Mouse (Mus musculus): ENCODE measurements around the gene Neu2. TPM values are rescaled to one million over a fixed set of nuclear protein-coding genes. Genes with fewer than 3 reads are reported as not detected.

Gene Neu2
- polyA plus RNA-seq, 1 experiment from 2014 or later, result 3.9 TPM

DNA sequence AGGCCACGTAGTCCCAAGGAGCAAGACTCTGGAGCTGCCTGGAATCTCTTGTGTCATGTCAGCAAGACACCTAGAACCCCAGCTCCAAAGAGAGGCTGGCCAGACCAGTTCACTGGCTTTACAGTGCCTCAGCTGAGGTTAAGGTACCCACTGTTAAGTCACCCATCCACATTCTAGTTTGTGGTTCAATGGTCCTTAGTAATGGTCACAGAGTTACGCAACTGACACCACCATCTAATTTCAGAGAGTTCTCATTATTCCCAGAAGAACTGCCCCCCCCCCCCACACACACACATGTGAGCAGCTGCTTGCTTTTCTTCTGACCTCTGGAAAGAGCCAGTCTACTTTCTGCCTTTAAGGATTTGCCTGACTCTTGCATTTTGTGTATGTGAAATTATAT, 115.1 kb downstream of the Neu2 start:
- Histone ChIP-seq H3K9ac (ENCODE audit: low read length) (no peak overlapping the region), H3K4me1 (replicated peaks; ENCODE audit: control insufficient read depth, insufficient read depth, low read length) (no peaks in the 10 kb centered on the region), H3K4me2 (ENCODE audit: low read length) (no peak overlapping the region), H3K4me3 (ENCODE audit: low read depth, low read length) (no peak overlapping the region), H3K9me3 (ENCODE audit: control insufficient read depth, low read length) (no peaks in the 10 kb centered on the region), H3K27ac (ENCODE audit: low read depth) (no peak overlapping the region), H3K27me3 (replicated peaks; ENCODE audit: control insufficient read depth, insufficient read depth, low read length) (no peaks in the 10 kb centered on the region), H3K36me3 (ENCODE audit: control insufficient read depth, insufficient read depth, low read length) (no peaks in the 10 kb centered on the region)
- WGBS, result 94% methylated on average over 2 of the region's 2 CpGs
- DNase-seq (ENCODE audit: low spot score) (no peak), ATAC-seq (replicated peaks; ENCODE audit: low FRiP score, low TSS enrichment, low read depth) (no peak)

DNA sequence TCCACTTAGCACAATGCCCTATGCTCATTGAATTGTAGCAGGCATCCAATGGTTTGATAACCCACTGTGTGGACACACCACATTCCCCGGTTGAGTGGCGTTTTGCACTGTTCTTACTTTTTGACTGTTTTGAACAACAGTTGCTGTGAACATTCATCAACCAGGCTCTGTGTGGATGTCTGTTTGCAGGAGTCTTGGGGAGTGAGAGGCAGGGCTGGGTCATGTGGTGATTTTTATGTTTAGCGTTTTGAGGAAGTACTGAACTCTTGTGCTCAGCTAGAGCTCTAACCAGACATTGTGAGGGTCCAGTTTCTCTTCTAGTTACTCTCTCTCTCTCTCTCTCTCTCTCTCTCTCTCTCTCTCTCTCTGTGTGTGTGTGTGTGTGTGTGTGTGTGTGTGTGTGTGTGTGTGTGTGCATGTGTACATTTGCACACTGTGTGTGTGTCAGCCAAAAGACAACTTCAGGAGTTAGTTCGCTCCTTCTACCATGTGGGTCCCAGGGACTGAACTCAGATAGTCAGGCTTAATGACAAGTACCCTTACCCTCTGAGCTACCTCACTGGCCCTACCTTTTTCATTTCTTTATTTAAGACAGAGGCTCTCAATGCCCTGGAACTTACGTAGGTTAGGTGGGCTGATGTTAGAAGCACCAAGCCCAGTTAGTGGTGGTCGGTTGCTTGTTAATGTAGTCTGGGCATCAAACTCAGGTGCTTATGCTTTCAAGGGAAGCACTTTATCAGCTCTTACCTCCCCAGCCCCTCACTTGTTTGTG, 115.8 kb downstream of the Neu2 start:
- Histone ChIP-seq H3K4me3 (ENCODE audit: low read depth, low read length) (no peak overlapping the region), H3K9ac (ENCODE audit: low read length) (no peak overlapping the region), H3K27me3 (replicated peaks; ENCODE audit: control insufficient read depth, insufficient read depth, low read length) (no peaks in the 10 kb centered on the region), H3K9me3 (ENCODE audit: control insufficient read depth, low read length) (no peaks in the 10 kb centered on the region), H3K4me2 (ENCODE audit: low read length) (no peak overlapping the region), H3K4me1 (replicated peaks; ENCODE audit: control insufficient read depth, insufficient read depth, low read length) (no peaks in the 10 kb centered on the region), H3K36me3 (ENCODE audit: control insufficient read depth, insufficient read depth, low read length) (no peaks in the 10 kb centered on the region), H3K27ac (ENCODE audit: low read depth) (no peak overlapping the region)
- WGBS, result 77% methylated on average over 6 of the region's 6 CpGs
- DNase-seq (ENCODE audit: low spot score) (no peak), ATAC-seq (replicated peaks; ENCODE audit: low FRiP score, low TSS enrichment, low read depth) (no peak)

DNA sequence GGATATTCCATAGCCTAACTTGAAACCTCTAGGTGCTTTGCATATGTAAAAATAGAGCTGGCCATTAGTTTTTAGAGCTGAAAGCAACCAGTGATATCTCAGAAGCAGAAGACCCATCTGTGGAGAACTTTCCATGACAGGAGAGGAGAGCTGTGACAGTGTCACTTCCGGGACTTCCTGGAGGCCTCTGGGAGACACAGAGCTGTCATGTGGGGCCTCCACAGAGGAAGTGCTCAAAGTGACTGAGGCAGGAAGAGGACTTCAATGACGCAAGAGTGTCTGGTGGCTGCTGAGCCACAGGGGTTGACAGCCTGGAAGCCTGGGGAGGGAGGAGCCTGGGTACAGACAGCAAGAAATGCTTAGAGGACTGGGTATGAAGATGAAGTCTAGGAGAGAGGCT, 116.7 kb downstream of the Neu2 start:
- H3K9ac ChIP-seq (ENCODE audit: low read length), result no peak overlapping the region
- no peaks in the 10 kb centered on the region for H3K4me1 ChIP-seq (replicated peaks; ENCODE audit: control insufficient read depth, insufficient read depth, low read length)
- no peak for DNase-seq (ENCODE audit: low spot score)
- no peaks in the 10 kb centered on the region for H3K27me3 ChIP-seq (replicated peaks; ENCODE audit: control insufficient read depth, insufficient read depth, low read length)
- H3K36me3 ChIP-seq (ENCODE audit: control insufficient read depth, insufficient read depth, low read length), result no peaks in the 10 kb centered on the region
- 46% methylated on average over 2 of the region's 2 CpGs for WGBS
- ATAC-seq (replicated peaks; ENCODE audit: low FRiP score, low TSS enrichment, low read depth), result no peak
- no peaks in the 10 kb centered on the region for H3K9me3 ChIP-seq (ENCODE audit: control insufficient read depth, low read length)
- no peak overlapping the region for H3K4me3 ChIP-seq (ENCODE audit: low read depth, low read length)
- no peak overlapping the region for H3K27ac ChIP-seq (ENCODE audit: low read depth)
- H3K4me2 ChIP-seq (ENCODE audit: low read length), result no peak overlapping the region

DNA sequence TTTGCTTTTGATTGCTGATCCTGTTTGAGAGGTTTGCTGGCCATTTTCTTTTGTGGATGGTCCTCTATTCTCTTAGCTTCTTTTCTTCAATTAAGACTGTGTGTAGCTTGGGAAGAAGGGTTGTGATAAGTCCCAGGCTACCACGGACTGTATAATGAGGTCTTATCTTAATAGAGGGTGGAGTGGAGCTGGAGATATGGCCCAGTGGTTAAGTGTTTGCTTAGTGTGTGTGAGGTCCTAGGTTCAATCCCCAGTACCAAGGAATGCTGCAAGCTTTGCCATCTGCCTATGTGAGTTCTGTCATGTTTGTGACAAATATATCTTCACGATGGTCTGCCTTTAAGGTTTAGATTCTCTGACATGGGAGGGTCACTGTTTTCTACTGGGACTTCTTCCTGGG, 118.4 kb downstream of the Neu2 start:
- Histone ChIP-seq H3K27ac (ENCODE audit: low read depth) (no peak overlapping the region), H3K4me3 (ENCODE audit: low read depth, low read length) (no peak overlapping the region), H3K9ac (ENCODE audit: low read length) (no peak overlapping the region), H3K4me2 (ENCODE audit: low read length) (no peak overlapping the region), H3K27me3 (replicated peaks; ENCODE audit: control insufficient read depth, insufficient read depth, low read length) (no peaks in the 10 kb centered on the region), H3K9me3 (ENCODE audit: control insufficient read depth, low read length) (no peaks in the 10 kb centered on the region), H3K4me1 (replicated peaks; ENCODE audit: control insufficient read depth, insufficient read depth, low read length) (no peaks in the 10 kb centered on the region), H3K36me3 (ENCODE audit: control insufficient read depth, insufficient read depth, low read length) (no peaks in the 10 kb centered on the region)
- no peak for ATAC-seq (replicated peaks; ENCODE audit: low FRiP score, low TSS enrichment, low read depth)
- no peak for DNase-seq (ENCODE audit: low spot score)
- 53% methylated on average over 2 of the region's 2 CpGs for WGBS

DNA sequence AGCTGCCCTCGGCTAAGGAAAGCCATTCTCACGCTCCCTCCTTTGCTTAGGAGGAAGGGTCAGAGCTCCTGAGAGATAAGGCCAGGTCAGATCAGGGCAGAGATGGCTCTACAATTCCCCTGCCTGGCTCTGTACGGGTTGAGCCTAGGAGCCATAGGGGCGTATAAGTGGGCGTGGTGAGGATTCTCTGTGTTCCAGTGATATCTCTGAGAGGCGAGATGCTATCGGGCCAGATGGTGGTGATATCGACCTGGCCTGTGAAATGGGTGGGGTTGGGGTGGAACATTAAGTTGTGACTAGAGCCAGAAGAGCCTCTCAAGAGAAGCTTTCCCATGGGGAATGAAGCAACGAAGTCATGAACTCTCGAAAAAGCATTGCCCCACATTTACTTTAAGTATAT, 121.9 kb downstream of the Neu2 start:
- WGBS, result 71% methylated on average over 10 of the region's 10 CpGs
- Histone ChIP-seq H3K4me1 (replicated peaks; ENCODE audit: control insufficient read depth, insufficient read depth, low read length) (no peaks in the 10 kb centered on the region), H3K4me3 (ENCODE audit: low read depth, low read length) (no peak overlapping the region), H3K9me3 (ENCODE audit: control insufficient read depth, low read length) (no peaks in the 10 kb centered on the region), H3K9ac (ENCODE audit: low read length) (no peak overlapping the region), H3K27me3 (replicated peaks; ENCODE audit: control insufficient read depth, insufficient read depth, low read length) (no peaks in the 10 kb centered on the region), H3K4me2 (ENCODE audit: low read length) (no peak overlapping the region), H3K27ac (ENCODE audit: low read depth) (no peak overlapping the region), H3K36me3 (ENCODE audit: control insufficient read depth, insufficient read depth, low read length) (no peaks in the 10 kb centered on the region)
- ATAC-seq (replicated peaks; ENCODE audit: low FRiP score, low TSS enrichment, low read depth) (no peak), DNase-seq (ENCODE audit: low spot score) (no peak)

DNA sequence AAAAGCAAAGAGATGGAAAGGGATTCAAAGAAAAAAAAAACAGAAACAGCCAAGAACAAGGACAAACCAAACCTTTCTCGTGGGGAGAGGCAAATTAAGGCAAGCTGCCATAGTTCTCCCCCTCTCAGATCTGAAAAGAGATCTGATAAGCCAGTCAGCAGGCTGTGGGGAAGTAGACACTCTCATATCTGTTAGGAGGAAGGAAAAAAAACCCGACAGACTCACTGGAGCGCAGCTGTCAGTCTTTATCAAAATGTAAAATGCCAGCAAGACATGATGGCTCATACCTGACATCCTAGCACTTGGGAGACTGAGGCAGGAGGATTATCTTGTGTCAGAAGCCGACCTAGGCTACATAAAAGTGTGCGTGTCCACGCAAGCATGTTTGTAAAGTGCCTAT, 122.5 kb downstream of the Neu2 start:
- Histone ChIP-seq H3K27me3 (replicated peaks; ENCODE audit: control insufficient read depth, insufficient read depth, low read length) (no peaks in the 10 kb centered on the region), H3K4me3 (ENCODE audit: low read depth, low read length) (no peak overlapping the region), H3K36me3 (ENCODE audit: control insufficient read depth, insufficient read depth, low read length) (no peaks in the 10 kb centered on the region), H3K9ac (ENCODE audit: low read length) (no peak overlapping the region), H3K4me2 (ENCODE audit: low read length) (no peak overlapping the region), H3K27ac (ENCODE audit: low read depth) (no peak overlapping the region), H3K4me1 (replicated peaks; ENCODE audit: control insufficient read depth, insufficient read depth, low read length) (no peaks in the 10 kb centered on the region), H3K9me3 (ENCODE audit: control insufficient read depth, low read length) (no peaks in the 10 kb centered on the region)
- ATAC-seq (replicated peaks; ENCODE audit: low FRiP score, low TSS enrichment, low read depth) (no peak), DNase-seq (ENCODE audit: low spot score) (no peak)
- 74% methylated on average over 6 of the region's 6 CpGs for WGBS

- no peak for DNase-seq (ENCODE audit: low spot score)
Observed at GRCm38 (mm10) chr1:87636716-87637117, 127.0 kb downstream of the Neu2 start.

DNA sequence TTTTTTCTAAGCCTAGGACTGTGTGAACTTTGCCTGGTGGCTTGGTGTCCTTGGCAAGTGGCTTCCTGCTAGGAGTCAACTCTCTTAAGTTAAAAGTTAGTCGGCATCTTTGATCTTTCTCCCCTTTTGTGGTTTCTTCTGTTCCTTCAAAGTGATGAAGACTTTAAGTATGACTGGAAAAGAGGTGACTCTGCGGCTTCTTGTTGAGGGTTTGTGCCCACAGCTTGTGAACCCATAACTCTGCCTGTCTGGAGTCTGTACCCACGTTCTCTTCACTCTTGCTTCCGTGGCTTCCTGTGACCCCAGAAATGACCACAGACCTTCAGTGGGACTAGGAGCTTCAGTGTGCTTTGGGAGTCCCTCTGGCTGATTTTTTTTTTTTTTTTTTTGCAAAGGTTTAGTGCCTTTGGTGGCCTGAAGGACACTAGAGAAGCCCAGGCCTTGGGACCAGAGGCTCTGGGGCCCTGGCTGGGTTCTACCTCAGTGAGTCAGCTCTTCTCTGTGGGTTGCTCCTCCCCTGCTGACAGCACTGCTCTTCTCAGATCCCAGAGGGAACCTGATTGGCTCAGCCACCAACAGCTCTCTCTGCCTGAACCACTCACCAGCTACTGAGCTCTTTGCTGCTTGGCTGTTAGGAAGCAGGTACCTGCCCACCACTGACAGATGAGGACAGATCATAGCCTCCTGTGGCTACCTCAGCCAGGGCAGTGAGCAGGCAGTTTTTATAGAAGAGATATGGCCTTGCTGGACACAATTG, 127.6 kb downstream of the Neu2 start:
- ATAC-seq (replicated peaks; ENCODE audit: low FRiP score, low TSS enrichment, low read depth) (peak; percentile 62; the same call in 1 of the 2 replicates), DNase-seq (ENCODE audit: low spot score) (no peak)
- Histone ChIP-seq H3K4me3 (ENCODE audit: low read depth, low read length) (no peak overlapping the region), H3K9me3 (ENCODE audit: control insufficient read depth, low read length) (no peaks in the 10 kb centered on the region), H3K4me1 (replicated peaks; ENCODE audit: control insufficient read depth, insufficient read depth, low read length) (no peaks in the 10 kb centered on the region; the same call in 1 of the 2 replicates), H3K27ac (ENCODE audit: low read depth) (no peak overlapping the region), H3K36me3 (ENCODE audit: control insufficient read depth, insufficient read depth, low read length) (no peaks in the 10 kb centered on the region), H3K9ac (ENCODE audit: low read length) (no peak overlapping the region), H3K4me2 (ENCODE audit: low read length) (no peak overlapping the region), H3K27me3 (replicated peaks; ENCODE audit: control insufficient read depth, insufficient read depth, low read length) (no peaks in the 10 kb centered on the region)
- WGBS, result 81% methylated on average over 4 of the region's 4 CpGs

More at GRCm38 (mm10) chr1:87636716-87637117, 127.0 kb downstream of the Neu2 start:
- Histone ChIP-seq H3K9me3 (ENCODE audit: control insufficient read depth, low read length) (no peaks in the 10 kb centered on the region), H3K4me1 (replicated peaks; ENCODE audit: control insufficient read depth, insufficient read depth, low read length) (no peaks in the 10 kb centered on the region; the same call in 1 of the 2 replicates), H3K4me3 (ENCODE audit: low read depth, low read length) (no peak overlapping the region), H3K4me2 (ENCODE audit: low read length) (no peak overlapping the region), H3K36me3 (ENCODE audit: control insufficient read depth, insufficient read depth, low read length) (no peaks in the 10 kb centered on the region), H3K27me3 (replicated peaks; ENCODE audit: control insufficient read depth, insufficient read depth, low read length) (no peaks in the 10 kb centered on the region), H3K27ac (ENCODE audit: low read depth) (no peak overlapping the region), H3K9ac (ENCODE audit: low read length) (no peak overlapping the region)
- 93% methylated on average over 12 of the region's 12 CpGs for WGBS
- ATAC-seq (replicated peaks; ENCODE audit: low FRiP score, low TSS enrichment, low read depth), result no peak

Data from intestine, embryonic 14.5 days (tissue).